Mouse (Mus musculus) myocyte (in vitro differentiated cells): Measurements from ENCODE around the gene Cacna2d2. TPM values are rescaled to one million over a fixed set of nuclear protein-coding genes. Genes with fewer than 3 reads are reported as not detected.

Source experiments
- H3K27me3 ChIP-seq: one replicate; pipeline ENCODE4 v1.6.1; 2011; ENCODE audit not compliant: control insufficient read depth, insufficient read depth, insufficient read length
- H3K36me3 ChIP-seq: one replicate; pipeline ENCODE4 v1.6.1; 2011; ENCODE audit not compliant: control insufficient read depth, insufficient read depth
- H3K4me2 ChIP-seq: one replicate; pipeline ENCODE4 v1.6.1; 2011; ENCODE audit warnings: low read depth, control low read depth
- H3K4me3 ChIP-seq: one replicate; pipeline ENCODE4 v1.5.1; 2011; ENCODE audit warnings: mild to moderate bottlenecking, control low read depth, moderate library complexity
- H3K79me2 ChIP-seq: one replicate; pipeline ENCODE4 v1.6.1; 2011; ENCODE audit not compliant: control insufficient read depth, insufficient read depth
- H3ac ChIP-seq: one replicate; pipeline ENCODE4 v1.6.1; 2011; ENCODE audit not compliant: control insufficient read depth, insufficient read length
- CEBPB ChIP-seq: IDR thresholded peaks from 2 replicates; pipeline ENCODE4 v1.6.1; 2011; ENCODE audit warnings: mild to moderate bottlenecking, moderate library complexity; ENCODE audit not compliant: poor library complexity, insufficient read depth, severe bottlenecking
- E2F4 ChIP-seq: IDR thresholded peaks from one replicate; pipeline ENCODE4 v1.6.1; 2011; ENCODE audit warnings: mild to moderate bottlenecking, control low read depth, moderate library complexity; ENCODE audit not compliant: insufficient read depth
- MAX ChIP-seq: IDR thresholded peaks from one replicate; pipeline ENCODE4 v1.6.1; 2011; ENCODE audit warnings: low read depth, mild to moderate bottlenecking, control low read depth
- MYOD1 ChIP-seq, 3 experiments: IDR thresholded peaks; one replicate each; pipeline ENCODE4 v1.6.1; 2011; ENCODE audit warnings: control low read depth in 2 of 3, low read depth in 2 of 3, mild to moderate bottlenecking in 2 of 3, moderate library complexity in 1 of 3; ENCODE audit not compliant: insufficient read length in 2 of 3, control insufficient read depth in 1 of 3
- MYOG ChIP-seq, 3 experiments: IDR thresholded peaks; one replicate each; pipeline ENCODE4 v1.6.1; 2011; ENCODE audit warnings: control low read depth in 2 of 3, low read depth in 2 of 3, mild to moderate bottlenecking in 2 of 3; ENCODE audit not compliant: insufficient read length in 2 of 3, control insufficient read depth in 1 of 3, insufficient read depth in 1 of 3
- POLR2A ChIP-seq: IDR thresholded peaks from one replicate; pipeline ENCODE4 v1.6.1; 2011; ENCODE audit warnings: low read depth, mild to moderate bottlenecking, control low read depth, moderate library complexity; ENCODE audit not compliant: insufficient read length
- POLR2AphosphoS2 ChIP-seq: IDR thresholded peaks from one replicate; pipeline ENCODE4 v1.6.1; 2011; ENCODE audit warnings: low read depth, control low read depth; ENCODE audit not compliant: insufficient read length
- REST ChIP-seq: IDR thresholded peaks from one replicate; pipeline ENCODE4 v1.6.1; 2011; ENCODE audit warnings: mild to moderate bottlenecking, control low read depth, moderate library complexity; ENCODE audit not compliant: insufficient read depth, insufficient read length
- SRF ChIP-seq: IDR thresholded peaks from one replicate; pipeline ENCODE4 v1.6.1; 2011; ENCODE audit warnings: low read depth; ENCODE audit not compliant: control insufficient read depth, insufficient read length
- TCF12 ChIP-seq: IDR thresholded peaks from one replicate; pipeline ENCODE4 v1.6.1; 2011; ENCODE audit warnings: mild to moderate bottlenecking, control low read depth; ENCODE audit not compliant: poor library complexity, insufficient read depth, severe bottlenecking
- TCF3 ChIP-seq: IDR thresholded peaks from one replicate; pipeline ENCODE4 v1.6.1; 2011; ENCODE audit warnings: low read depth, control low read depth; ENCODE audit not compliant: insufficient read length
- USF1 ChIP-seq: IDR thresholded peaks from one replicate; pipeline ENCODE4 v1.6.1; 2011; ENCODE audit warnings: low read depth, mild to moderate bottlenecking, control low read depth, moderate library complexity
- polyA plus RNA-seq: library from polyadenylated mRNA; unstranded; fragments of >200 nt; fragmentation: generic; extraction: Trizol; gene quantifications from one replicate; pipeline ENCODE4 v1.2.1, GENCODE M21; 2012; ENCODE audit warnings: missing spikeins

Cacna2d2 gene
- polyA plus RNA-seq, 1 experiment, result 0.50 TPM

GRCm38 (mm10) chr9:107427876-107428275 lies 28.5 kb downstream of the Cacna2d2 start:
- no peak overlapping the region for H3ac ChIP-seq
- H3K4me2 ChIP-seq, result no peak overlapping the region
- no peak overlapping the region for H3K4me3 ChIP-seq
- no peaks in the 10 kb centered on the region for H3K36me3 ChIP-seq
- H3K79me2 ChIP-seq, result no peaks in the 10 kb centered on the region
- peaks cover 76% of the 10 kb centered on the region for H3K27me3 ChIP-seq
- TF ChIP-seq MYOD1 (IDR thresholded peaks at IDR 0.05; ENCODE audit: control insufficient read depth in 1 of 3, insufficient read length in 2 of 3, low read depth in 2 of 3) (no peak), USF1 (no peak), MAX (no peak), TCF12 (no peak), POLR2A (no peak)

GRCm38 (mm10) chr9:107428451-107429186 lies 29.2 kb downstream of the Cacna2d2 start:
- Histone ChIP-seq H3K4me3 (no peak overlapping the region), H3K79me2 (no peaks in the 10 kb centered on the region), H3K4me2 (no peak overlapping the region), H3K36me3 (no peaks in the 10 kb centered on the region), H3ac (no peak overlapping the region), H3K27me3 (peaks cover 83% of the 10 kb centered on the region)
- no peak for TF ChIP-seq SRF
- TF ChIP-seq USF1, result no peak
- TF ChIP-seq CEBPB, result no peak
- no peak for TF ChIP-seq POLR2A

- Histone ChIP-seq H3K4me3 (no peak overlapping the region), H3K4me2 (no peak overlapping the region), H3K27me3 (peaks cover 89% of the 10 kb centered on the region), H3K36me3 (no peaks in the 10 kb centered on the region), H3K79me2 (no peaks in the 10 kb centered on the region), H3ac (no peak overlapping the region)
- no peak for TF ChIP-seq E2F4
- TF ChIP-seq USF1, result no peak
- TF ChIP-seq REST, result no peak
- TF ChIP-seq MYOD1 (IDR thresholded peaks at IDR 0.05; ENCODE audit: control insufficient read depth in 1 of 3, insufficient read length in 2 of 3, low read depth in 2 of 3), result no peak
- no peak for TF ChIP-seq POLR2AphosphoS2
- no peak for TF ChIP-seq MAX
- TF ChIP-seq TCF3, result no peak
- TF ChIP-seq POLR2A, result no peak
- no peak for TF ChIP-seq MYOG (IDR thresholded peaks at IDR 0.05; ENCODE audit: control insufficient read depth in 1 of 3, insufficient read depth in 1 of 3, insufficient read length in 2 of 3, low read depth in 2 of 3)
- TF ChIP-seq TCF12, result no peak
- no peak for TF ChIP-seq SRF
- no peak for TF ChIP-seq CEBPB
Measured at GRCm38 (mm10) chr9:107430445-107430844, 31.0 kb downstream of the Cacna2d2 start.

- no peak overlapping the region for H3ac ChIP-seq
- TF ChIP-seq USF1 (no peak), MAX (no peak), POLR2A (no peak), SRF (no peak), REST (no peak), POLR2AphosphoS2 (no peak), MYOG (IDR thresholded peaks at IDR 0.05; ENCODE audit: control insufficient read depth in 1 of 3, insufficient read depth in 1 of 3, insufficient read length in 2 of 3, low read depth in 2 of 3) (no peak), MYOD1 (IDR thresholded peaks at IDR 0.05; ENCODE audit: control insufficient read depth in 1 of 3, insufficient read length in 2 of 3, low read depth in 2 of 3) (no peak), E2F4 (no peak), TCF12 (no peak), TCF3 (no peak), CEBPB (no peak)
- no peaks in the 10 kb centered on the region for H3K79me2 ChIP-seq
- no peaks in the 10 kb centered on the region for H3K36me3 ChIP-seq
- no peak overlapping the region for H3K4me3 ChIP-seq
- no peak overlapping the region for H3K4me2 ChIP-seq
- peaks cover 72% of the 10 kb centered on the region for H3K27me3 ChIP-seq
Measured at GRCm38 (mm10) chr9:107432546-107432945, 33.1 kb downstream of the Cacna2d2 start.

GRCm38 (mm10) chr9:107434851-107435250 lies 35.4 kb downstream of the Cacna2d2 start:
- Histone ChIP-seq H3ac (no peak overlapping the region), H3K27me3 (peaks cover 50% of the 10 kb centered on the region)

More at GRCm38 (mm10) chr9:107434851-107435250, 35.4 kb downstream of the Cacna2d2 start:
- Histone ChIP-seq H3K4me3 (no peak overlapping the region), H3K36me3 (no peaks in the 10 kb centered on the region), H3K79me2 (no peaks in the 10 kb centered on the region), H3K4me2 (no peak overlapping the region)
- no peak for TF ChIP-seq REST
- no peak for TF ChIP-seq POLR2A
- TF ChIP-seq E2F4, result no peak
- no peak for TF ChIP-seq TCF12
- TF ChIP-seq MAX, result no peak
- TF ChIP-seq MYOG (IDR thresholded peaks at IDR 0.05; ENCODE audit: control insufficient read depth in 1 of 3, insufficient read depth in 1 of 3, insufficient read length in 2 of 3, low read depth in 2 of 3), result no peak
- TF ChIP-seq MYOD1 (IDR thresholded peaks at IDR 0.05; ENCODE audit: control insufficient read depth in 1 of 3, insufficient read length in 2 of 3, low read depth in 2 of 3), result no peak
